Mouse (Mus musculus): Measurements from ENCODE around the gene Phex. TPM values are rescaled to one million over a fixed set of nuclear protein-coding genes. Genes with fewer than 3 reads are reported as not detected.
A peak's percentile ranks its signal among the peaks of the same experiment; 100 is the strongest.

Phex gene
- polyA plus RNA-seq, 1 experiment from 2014 or later = 0.21 TPM

DNA sequence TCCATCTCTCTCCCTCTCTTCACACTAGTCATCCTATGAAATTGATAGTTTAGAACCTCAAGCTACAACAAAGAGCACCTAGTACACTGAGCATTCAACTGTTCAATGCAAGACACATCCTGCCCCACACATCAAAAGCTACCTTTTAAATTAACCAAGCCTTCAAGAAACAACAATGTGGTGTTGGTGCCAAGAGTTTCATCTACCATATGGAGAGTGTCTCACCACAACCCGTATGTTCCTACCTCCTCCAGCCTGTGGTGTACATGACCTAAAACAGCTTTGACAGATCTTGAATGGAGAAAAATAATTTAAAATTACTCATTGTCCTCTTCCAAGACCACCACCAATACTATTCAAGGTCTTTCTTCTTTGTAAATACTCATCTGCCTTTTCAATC, 106.9 kb downstream of the Phex start:
- DNase-seq (ENCODE audit: low spot score) = no peak

GRCm38 (mm10) chrX:157307411-157307810, 107.7 kb downstream of the Phex start:
- peak; percentile 9 for DNase-seq (ENCODE audit: low spot score)

GRCm38 (mm10) chrX:157306796-157307405, 108.2 kb downstream of the Phex start:
- no peak for DNase-seq (ENCODE audit: low spot score)

GRCm38 (mm10) chrX:157305852-157306232, 109.3 kb downstream of the Phex start:
- DNase-seq (ENCODE audit: low spot score) = no peak

GRCm38 (mm10) chrX:157305193-157305851, 109.8 kb downstream of the Phex start:
- DNase-seq (ENCODE audit: low spot score) = no peak

DNA sequence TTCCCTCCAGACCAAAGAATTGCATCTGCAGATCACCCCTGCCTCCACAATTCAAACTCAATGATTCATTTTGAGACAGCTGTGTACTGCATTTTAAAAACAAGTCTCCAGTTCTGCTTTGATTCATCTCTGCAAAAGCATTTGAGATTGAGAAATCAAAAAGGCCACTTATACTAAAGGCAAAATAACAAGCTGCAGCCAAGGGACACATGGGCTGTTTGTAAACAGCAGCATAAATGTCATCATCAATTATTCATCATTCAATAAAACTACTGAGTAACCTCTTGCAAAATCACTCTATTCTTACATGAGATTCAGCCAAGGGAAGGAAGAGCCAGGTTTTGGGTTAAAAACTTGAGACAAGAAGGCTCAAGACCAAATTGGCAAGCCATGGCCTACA, 122.7 kb downstream of the Phex start:
- DNase-seq (ENCODE audit: low spot score) = no peak

GRCm38 (mm10) chrX:157276581-157276980, 138.5 kb downstream of the Phex start:
- DNase-seq (ENCODE audit: low spot score) = no peak

DNA sequence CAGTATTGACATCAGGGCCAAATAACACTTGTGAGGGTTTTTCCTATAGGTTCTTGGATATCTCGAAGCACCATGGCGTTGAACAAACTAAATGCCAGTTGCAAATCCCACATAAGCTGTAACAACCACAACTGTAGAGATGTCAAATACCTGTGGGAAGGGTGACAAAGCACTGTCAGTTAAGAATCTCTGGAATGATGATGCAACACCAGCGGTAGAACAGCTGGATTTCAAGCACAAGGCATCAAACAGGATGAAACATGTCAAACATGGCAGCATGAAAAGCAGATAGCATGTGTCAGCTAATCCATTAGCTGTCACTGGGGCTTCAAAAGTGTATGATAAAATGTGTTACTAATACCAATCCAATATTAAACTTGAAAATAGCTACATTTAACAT, 141.8 kb downstream of the Phex start:
- no peak for DNase-seq (ENCODE audit: low spot score)

- DNase-seq (ENCODE audit: low spot score) = no peak
Observed at GRCm38 (mm10) chrX:157271609-157272008, 143.5 kb downstream of the Phex start.

- no peak for DNase-seq (ENCODE audit: low spot score)
Observed at GRCm38 (mm10) chrX:157269726-157270305, 145.3 kb downstream of the Phex start.

- DNase-seq (ENCODE audit: low spot score) = no peak
Observed at GRCm38 (mm10) chrX:157268141-157268540, 147.0 kb downstream of the Phex start.

DNA sequence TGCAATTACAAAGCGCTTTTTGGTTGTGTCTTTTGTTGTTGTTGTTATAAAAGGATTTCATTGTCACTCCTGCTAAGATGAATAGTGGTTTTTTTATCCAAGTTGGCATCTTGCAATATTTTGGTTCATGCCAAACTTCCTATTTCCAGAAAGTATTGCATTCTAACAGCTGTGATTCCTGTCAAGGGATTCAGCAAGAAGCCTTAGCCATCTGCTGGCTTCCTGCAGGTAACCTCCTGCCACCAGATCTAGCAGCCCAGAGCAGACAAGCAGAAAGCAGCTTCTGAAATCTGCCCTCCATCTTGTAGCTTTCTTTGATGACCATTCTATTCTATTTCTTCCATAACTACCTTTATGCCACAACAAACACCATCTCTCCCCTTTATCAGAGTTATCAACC, 212.4 kb downstream of the Phex start:
- no peak for DNase-seq (ENCODE audit: low spot score)

DNA sequence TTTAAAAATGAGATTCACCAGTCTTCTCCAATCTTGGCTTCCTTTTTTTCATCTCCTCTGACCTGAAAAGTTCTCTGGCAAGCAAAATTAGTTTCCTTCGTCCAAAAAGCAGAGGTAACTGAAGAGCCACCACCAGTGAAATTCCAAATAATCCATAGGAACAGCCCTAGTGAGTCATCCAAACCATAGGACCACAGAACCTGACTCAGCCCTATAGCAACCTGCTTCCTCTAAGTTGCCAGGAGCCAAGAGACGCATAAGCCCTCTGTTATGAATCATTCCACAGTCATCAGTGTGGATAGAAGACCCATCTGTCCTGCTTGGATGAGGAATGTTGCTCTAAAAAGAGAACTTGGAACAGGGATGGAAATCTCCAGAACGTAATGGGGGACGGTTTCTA, 230.9 kb downstream of the Phex start:
- DNase-seq (ENCODE audit: low spot score) = no peak

GRCm38 (mm10) chrX:157180845-157181244, 234.3 kb downstream of the Phex start:
- no peak for DNase-seq (ENCODE audit: low spot score)

DNA sequence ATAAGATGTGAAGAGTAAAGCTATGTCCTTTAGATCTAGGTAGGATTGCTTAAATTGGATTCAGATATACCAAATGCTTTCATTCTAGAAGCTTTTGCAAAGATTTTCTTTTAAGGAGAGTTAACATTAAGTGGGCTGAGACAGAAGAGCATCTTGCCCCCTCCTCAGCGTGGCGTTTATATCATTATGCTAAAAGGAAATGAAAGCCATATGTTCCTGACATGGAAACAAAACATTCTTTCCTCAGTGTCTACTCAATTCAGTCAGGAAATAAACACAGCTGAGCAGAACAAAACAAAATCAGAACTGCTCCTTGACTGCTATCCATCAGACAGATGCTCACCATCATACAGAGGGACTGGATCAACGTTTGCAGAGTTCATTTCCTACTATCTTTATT, 251.0 kb downstream of the Phex start:
- DNase-seq (ENCODE audit: low spot score) = no peak

GRCm38 (mm10) chrX:157163394-157163793, 251.7 kb downstream of the Phex start:
- DNase-seq (ENCODE audit: low spot score) = no peak

DNA sequence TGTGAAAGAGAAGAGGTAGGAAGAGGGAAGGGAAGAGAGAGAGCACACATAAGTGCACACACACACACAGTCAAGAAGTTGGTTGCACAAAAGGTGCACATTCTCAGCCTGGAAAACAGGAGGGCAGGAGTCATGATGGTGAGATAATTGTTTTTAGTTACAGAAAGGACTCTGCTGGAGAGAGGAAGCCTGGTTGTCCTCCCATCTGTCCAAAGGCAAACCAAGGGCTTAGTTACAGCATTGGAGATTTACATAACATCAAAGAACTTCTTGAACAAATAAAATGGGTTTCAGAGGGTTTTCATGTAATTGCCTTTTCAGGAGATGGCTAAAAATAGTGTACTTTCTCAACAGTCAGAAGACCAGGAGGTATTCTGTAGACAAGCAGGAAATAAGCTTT, 270.4 kb downstream of the Phex start:
- no peak for DNase-seq (ENCODE audit: low spot score)

DNA sequence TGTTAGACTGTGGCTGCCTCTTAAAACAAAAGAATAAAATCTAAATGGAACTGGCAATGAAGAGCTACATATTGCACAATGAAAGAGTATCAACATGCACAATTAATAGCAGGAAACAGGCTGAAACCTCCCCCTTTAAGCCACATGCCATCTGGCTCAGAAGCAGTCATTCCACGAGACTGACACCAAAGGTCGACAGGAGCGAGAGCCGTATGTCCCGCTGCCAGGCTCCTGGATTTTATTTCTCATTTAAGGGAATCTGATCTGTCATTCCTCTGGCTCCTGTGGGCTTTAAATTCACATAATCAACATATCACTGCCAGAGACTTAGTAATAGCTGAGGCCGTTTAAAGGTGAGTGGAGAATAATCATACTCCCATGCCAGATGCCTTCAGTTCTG, 275.5 kb downstream of the Phex start:
- no peak for DNase-seq (ENCODE audit: low spot score)

Small RNA genes within 50 kb of the gene (microRNA-seq; reads per million reads assigned to microRNA genes)
- gene Gm23798 (ENCODE audit: borderline number of aligned reads) = not detected

Other genes with a start within 250 kb of the Phex start
- 90.7 and 92.6 TPM in 2 replicates for gene Sms, start 77.0 kb upstream of the Phex start, polyA plus RNA-seq (2015; fragmentation: Nextera tagmentation; extraction: Ambion mirVana)
- gene Yy2, start 153.7 kb upstream of the Phex start, polyA plus RNA-seq (2015; fragmentation: Nextera tagmentation; extraction: Ambion mirVana) = 4.6 and 5.1 TPM in 2 replicates
- 15.3 TPM in 2 replicates for gene Mbtps2, start 183.4 kb upstream of the Phex start, polyA plus RNA-seq (2015; fragmentation: Nextera tagmentation; extraction: Ambion mirVana)